Mouse (Mus musculus): ENCODE data around the gene Schip1.

Gene Schip1

GRCm38 (mm10) chr3:68558744-68559143 is 494.1 kb downstream of the Schip1 start:
- DNase-seq (ENCODE audit: low spot score), result no peak

- DNase-seq (ENCODE audit: low spot score), result no peak
Observed at GRCm38 (mm10) chr3:68560057-68560456, 495.5 kb downstream of the Schip1 start.

DNA sequence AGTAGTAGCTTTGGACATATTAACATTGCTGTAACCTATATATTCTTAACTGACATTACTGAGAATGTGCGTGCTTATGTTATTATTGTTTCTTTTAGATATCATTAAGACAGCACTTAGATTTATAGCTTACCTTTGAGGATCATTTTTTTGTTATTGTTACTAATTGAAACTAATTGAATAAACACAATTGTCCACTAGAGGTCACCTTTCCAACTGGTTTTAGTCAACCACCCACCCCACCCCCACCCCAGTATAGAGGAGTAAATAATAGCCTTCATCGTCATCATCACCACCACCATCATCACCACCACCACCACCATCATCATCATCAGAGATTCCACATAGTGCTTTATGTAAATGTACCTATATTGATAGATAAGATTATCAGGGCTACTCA is 498.2 kb downstream of the Schip1 start:
- no peak for DNase-seq (ENCODE audit: low spot score)

DNA sequence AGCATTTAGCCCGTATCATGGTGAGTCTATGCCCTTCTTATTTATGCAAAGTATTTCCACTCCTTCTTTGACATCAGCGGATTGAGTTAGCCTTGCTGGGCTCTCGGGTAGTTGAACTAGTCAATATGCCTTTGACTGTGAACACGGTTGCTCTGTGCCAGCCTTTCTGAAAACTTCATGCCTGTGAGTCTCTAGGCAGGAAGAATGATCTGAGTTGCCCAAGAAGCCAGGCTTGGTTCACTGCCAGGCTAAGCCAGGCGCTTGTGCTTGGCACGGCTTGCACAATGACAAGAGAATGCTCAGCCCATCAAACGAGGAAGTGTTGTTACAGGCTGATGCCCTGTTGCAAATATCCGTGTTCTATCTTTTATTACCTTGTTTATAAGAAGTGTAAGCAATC is 499.3 kb downstream of the Schip1 start:
- peak; percentile 54 for DNase-seq (ENCODE audit: low spot score)

- no peak for DNase-seq (ENCODE audit: low spot score)
Observed at GRCm38 (mm10) chr3:68564978-68565674, 500.5 kb downstream of the Schip1 start.

- no peak for DNase-seq (ENCODE audit: low spot score)
Observed at GRCm38 (mm10) chr3:68565675-68566055, 501.1 kb downstream of the Schip1 start.

- no peak for DNase-seq (ENCODE audit: low spot score)
Observed at GRCm38 (mm10) chr3:68567581-68567980, 503.0 kb downstream of the Schip1 start.

DNA sequence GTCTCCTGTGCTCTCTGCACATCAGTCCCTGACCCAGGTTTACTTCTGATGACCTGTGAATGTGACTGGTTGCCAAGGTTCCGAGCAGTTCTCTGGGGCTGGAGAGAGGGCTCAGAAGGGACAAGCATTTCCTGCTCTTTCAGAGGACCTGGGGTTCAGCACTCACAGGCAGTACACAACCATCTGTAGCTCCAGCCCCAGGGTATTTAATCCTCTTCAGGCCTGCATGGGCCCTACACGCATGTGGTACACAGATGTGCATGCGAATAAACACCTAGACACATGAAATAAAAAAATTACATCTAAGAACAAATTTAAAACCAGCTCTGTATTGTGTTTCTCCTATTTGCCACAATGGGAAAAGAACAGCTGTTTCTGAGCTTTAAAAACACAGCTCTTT is 503.5 kb downstream of the Schip1 start:
- no peak for DNase-seq (ENCODE audit: low spot score)

GRCm38 (mm10) chr3:68568716-68569115 is 504.1 kb downstream of the Schip1 start:
- no peak for DNase-seq (ENCODE audit: low spot score)

- no peak for DNase-seq (ENCODE audit: low spot score)
Observed at GRCm38 (mm10) chr3:68570319-68570718, 505.7 kb downstream of the Schip1 start.

DNA sequence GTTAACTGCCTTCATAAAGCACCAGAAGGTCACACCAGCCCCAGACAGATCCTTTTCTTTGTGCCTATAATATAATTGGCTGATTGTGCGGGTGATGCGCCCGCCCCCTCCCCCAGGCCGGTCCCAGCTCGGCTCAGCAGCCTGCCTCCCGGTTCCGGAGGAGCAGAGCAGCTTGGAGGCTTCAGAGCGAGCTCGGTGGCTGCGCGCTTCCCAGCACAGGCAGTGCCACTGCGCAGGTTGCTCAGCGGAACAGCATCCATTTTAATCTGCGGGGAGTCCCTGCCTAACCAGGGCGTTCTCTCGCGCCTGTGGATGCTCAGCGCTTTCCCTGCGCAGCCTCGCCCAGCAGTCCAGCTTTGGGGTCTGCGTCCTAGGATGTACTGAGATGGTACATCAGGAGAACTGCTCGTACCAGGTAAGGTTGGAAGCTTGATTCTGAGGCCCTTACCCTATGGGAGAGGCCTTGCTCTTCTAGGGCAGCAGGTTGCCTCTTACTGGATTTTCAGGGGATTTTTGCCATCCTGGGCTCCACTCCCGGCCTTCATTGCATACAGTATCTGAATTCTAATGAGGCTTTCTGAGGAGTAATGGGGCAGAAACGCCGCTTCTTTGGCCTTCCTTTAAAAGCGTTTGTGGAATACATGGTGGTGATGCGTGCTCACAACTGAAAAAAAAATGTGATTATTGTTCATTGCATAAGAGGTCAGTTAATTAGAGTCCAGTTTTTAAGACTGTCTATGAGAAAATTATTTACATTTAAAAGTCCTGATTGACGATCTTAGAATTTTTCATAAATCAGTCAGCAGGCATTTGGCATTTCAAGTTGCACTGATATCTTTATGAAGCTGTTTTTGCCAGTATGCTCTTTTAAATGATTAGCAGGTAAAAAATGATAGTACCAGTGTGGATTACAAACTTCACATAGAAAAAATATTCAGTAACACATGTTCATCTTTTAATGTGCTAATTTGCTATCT is 507.9 kb downstream of the Schip1 start:
- no peak for DNase-seq (ENCODE audit: low spot score)

- no peak for DNase-seq (ENCODE audit: low spot score)
Observed at GRCm38 (mm10) chr3:68573226-68573624, 508.6 kb downstream of the Schip1 start.

- no peak for DNase-seq (ENCODE audit: low spot score)
Observed at GRCm38 (mm10) chr3:68574097-68574496, 509.5 kb downstream of the Schip1 start.

GRCm38 (mm10) chr3:68574565-68574964 is 510.0 kb downstream of the Schip1 start:
- DNase-seq (ENCODE audit: low spot score), result no peak

DNA sequence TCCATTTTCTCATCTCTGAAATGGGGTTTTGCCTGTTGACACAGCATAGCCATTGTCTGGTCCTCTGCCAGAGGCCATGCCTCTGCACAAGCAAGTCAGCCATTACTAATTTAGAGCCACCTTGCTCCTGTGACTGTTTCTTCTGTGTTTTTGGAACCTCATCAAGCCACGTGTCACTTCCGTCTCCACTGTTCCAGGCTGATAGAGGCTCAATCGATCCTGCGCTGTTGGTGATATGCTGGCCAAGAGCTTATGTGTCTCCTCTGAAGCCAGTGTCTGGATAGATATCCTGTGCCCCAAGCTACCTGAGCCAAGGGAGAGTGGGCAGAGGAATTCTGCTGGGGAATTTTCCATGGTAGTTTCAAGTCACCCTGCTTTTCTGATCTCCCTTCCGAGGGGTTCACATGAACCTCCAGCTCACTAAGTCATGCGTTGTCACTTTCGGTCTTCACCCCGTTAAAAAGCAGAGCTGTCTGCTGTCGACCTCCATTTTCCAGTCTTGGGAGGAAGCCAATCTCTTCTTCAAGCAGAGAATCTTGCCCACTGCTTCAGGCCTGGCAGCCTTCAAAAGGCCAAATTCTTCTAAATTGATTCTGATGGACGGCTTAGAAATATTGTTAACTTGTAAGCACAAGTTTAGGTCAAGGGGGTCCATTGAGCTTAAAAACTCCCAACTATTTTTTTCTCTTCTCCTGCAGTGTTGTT is 511.2 kb downstream of the Schip1 start:
- no peak for DNase-seq (ENCODE audit: low spot score)

- DNase-seq (ENCODE audit: low spot score), result no peak
Observed at GRCm38 (mm10) chr3:68576431-68576830, 511.8 kb downstream of the Schip1 start.

DNA sequence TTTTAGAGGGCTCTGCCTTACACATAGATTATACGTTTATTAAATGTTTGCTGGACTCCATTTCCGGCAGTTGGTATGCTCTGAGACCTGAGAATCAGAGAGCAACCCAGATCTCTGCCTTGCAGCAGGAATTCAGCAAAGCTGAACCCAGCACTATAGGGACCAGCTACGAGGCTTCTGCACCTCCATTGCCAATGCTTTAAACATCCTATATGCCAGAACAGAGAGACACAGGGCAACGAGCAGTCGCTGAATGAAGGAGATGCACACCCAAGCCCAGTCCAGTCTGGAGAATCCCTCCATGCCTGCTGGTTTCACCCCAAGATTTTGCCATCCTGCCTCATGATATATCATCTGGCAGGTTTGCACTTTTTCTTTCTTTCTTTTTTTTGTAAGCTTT is 512.3 kb downstream of the Schip1 start:
- no peak for DNase-seq (ENCODE audit: low spot score)

DNA sequence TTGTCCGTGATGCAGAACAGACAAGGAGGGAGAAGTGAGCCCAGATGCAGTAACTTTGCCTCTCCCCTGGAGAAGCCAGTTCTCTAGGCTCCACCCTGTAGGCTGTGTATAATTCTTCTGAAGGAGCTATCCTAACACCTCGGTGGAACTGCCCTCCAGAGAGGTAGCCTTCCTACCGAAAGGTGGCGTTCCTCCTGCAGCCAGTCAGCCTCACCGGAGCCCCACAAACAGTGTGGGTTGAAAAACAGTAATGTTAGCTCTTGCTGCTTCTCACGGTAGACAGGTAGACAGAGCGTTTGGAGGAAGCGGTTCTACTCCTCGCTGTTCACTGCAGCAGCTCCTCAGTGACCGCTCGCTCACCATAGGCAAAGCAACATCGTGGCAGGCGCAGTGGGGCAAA is 517.0 kb downstream of the Schip1 start:
- no peak for DNase-seq (ENCODE audit: low spot score)

- no peak for DNase-seq (ENCODE audit: low spot score)
Observed at GRCm38 (mm10) chr3:68582103-68582740, 517.6 kb downstream of the Schip1 start.

DNA sequence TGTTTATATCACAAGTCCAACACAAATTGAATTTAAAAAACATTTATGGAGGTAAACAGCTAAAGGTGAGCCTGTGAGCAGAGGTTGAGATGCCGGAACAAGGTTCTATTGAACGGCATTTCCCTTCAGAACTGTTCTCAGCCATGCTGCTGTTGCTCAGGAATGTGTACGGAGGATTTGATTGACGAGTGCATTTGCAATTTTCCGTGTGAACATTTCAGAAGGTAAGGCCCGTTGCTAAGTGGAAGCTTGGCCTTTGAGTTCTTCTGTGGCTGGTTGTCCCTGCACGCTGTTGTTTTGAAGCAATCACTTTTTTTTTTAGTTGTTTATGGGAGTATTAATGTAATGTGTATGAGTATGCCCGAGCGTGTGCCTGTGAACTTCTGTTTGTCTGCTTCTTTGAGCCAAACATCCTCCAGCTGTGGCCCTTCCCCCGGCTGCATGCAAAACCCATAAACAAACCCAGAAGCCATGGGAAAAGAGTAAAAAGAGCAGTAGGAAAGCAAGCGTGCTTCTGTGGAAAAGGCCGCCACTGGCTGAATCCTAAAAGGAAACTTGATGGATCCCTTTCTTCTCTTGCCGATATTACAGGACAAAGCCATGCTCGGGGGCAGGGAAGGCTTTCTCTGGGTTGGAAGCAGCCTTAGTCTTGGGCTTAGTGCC is 518.6 kb downstream of the Schip1 start:
- DNase-seq (ENCODE audit: low spot score), result no peak

GRCm38 (mm10) chr3:68583771-68584511 is 519.3 kb downstream of the Schip1 start:
- DNase-seq (ENCODE audit: low spot score), result no peak
